In genomic region chr6:100676461-100676860, GRCm38 (mm10) we compare ENCODE assay signal across 35 mouse cellular contexts. TPM values are rescaled to one million over a fixed set of nuclear protein-coding genes. Genes with fewer than 3 reads are reported as not detected.
"Had no signal": no experiment of that assay in that cellular context is flagged by ENCODE, and none has a peak within 500 bp of the region (broad histone marks: within the 10 kb centered on the region; RNA-seq: fewer than 3 reads in every experiment).

No protein-coding gene starts in this region.

- H3K4me1 ChIP-seq: neural tube, embryonic 12.5 days had no signal

- H3K9ac ChIP-seq: limb, embryonic 12.5 days; limb, embryonic 13.5 days; limb, embryonic 15.5 days; liver, embryonic 12.5 days; liver, embryonic 13.5 days; liver, embryonic 14.5 days; liver, embryonic 15.5 days; liver, postnatal 0 days; lung, embryonic 14.5 days; lung, embryonic 15.5 days; midbrain, embryonic 12.5 days; midbrain, embryonic 13.5 days; midbrain, embryonic 15.5 days; neural tube, embryonic 12.5 days had no signal

- H3K4me3 ChIP-seq: left cerebral cortex, adult 2 months; limb, embryonic 12.5 days; limb, embryonic 13.5 days; limb, embryonic 15.5 days; liver, embryonic 12.5 days; liver, embryonic 13.5 days; liver, embryonic 15.5 days; lung, embryonic 15.5 days; megakaryocyte, embryonic 14.5 days; midbrain, embryonic 10.5 days; midbrain, embryonic 12.5 days; midbrain, embryonic 13.5 days; midbrain, embryonic 15.5 days; myocyte; neural tube, embryonic 12.5 days had no signal

- H3K9me3 ChIP-seq: limb, embryonic 12.5 days; limb, embryonic 13.5 days; limb, embryonic 15.5 days; liver, embryonic 12.5 days; liver, embryonic 13.5 days; liver, embryonic 15.5 days; lung, embryonic 15.5 days; megakaryocyte, embryonic 14.5 days; midbrain, embryonic 10.5 days; midbrain, embryonic 12.5 days; midbrain, embryonic 13.5 days; midbrain, embryonic 15.5 days; neural tube, embryonic 12.5 days had no signal

- H3K27ac ChIP-seq: left cerebral cortex, adult 2 months; limb, embryonic 12.5 days; limb, embryonic 13.5 days; limb, embryonic 15.5 days; liver, embryonic 12.5 days; liver, embryonic 13.5 days; liver, embryonic 14.5 days; liver, embryonic 15.5 days; lung, embryonic 15.5 days; macrophage; midbrain, embryonic 10.5 days; midbrain, embryonic 12.5 days; midbrain, embryonic 13.5 days; midbrain, embryonic 15.5 days; neural tube, embryonic 12.5 days had no signal

- ATAC-seq: liver, embryonic 12.5 days; liver, postnatal 0 days; lung, postnatal 0 days; midbrain, embryonic 13.5 days; midbrain, embryonic 15.5 days; midbrain, embryonic 16.5 days had no signal

- H3K27me3 ChIP-seq: liver, embryonic 12.5 days; liver, embryonic 13.5 days; liver, embryonic 15.5 days; lung, embryonic 15.5 days; megakaryocyte, embryonic 14.5 days; midbrain, embryonic 15.5 days; neural tube, embryonic 12.5 days had no signal

- DNase-seq: left cerebral cortex, postnatal 4 days; liver; liver, embryonic 13.5 days; liver, postnatal 0 days; lung, adult 18-20 months; lung, adult 2 months; lung, embryonic 14.5 days; lung, postnatal 10 days; lung, postnatal 14 days; lung, postnatal 36 days; lung, postnatal 4 days had no signal

- H3K36me3 ChIP-seq: limb, embryonic 12.5 days; limb, embryonic 13.5 days; limb, embryonic 15.5 days; liver, embryonic 12.5 days; liver, embryonic 13.5 days; liver, embryonic 15.5 days; lung, embryonic 15.5 days; midbrain, embryonic 10.5 days; midbrain, embryonic 12.5 days; midbrain, embryonic 13.5 days; midbrain, embryonic 15.5 days; neural tube, embryonic 12.5 days had no signal

- H3K4me2 ChIP-seq: limb, embryonic 12.5 days; limb, embryonic 13.5 days; limb, embryonic 15.5 days; liver, embryonic 11.5 days; liver, embryonic 12.5 days; liver, embryonic 13.5 days; liver, embryonic 15.5 days; lung, embryonic 14.5 days; lung, embryonic 15.5 days; midbrain, embryonic 12.5 days; midbrain, embryonic 13.5 days; midbrain, embryonic 15.5 days; neural tube, embryonic 12.5 days had no signal

RNA-seq across cellular contexts. Expression of gene Gxylt2, which starts 28.1 kb away (rescaled TPM):
- total RNA-seq: megakaryocyte progenitor cell, adult 5-6 weeks; megakaryocyte, adult 5-6 weeks; megakaryocyte-erythroid progenitor cell, adult 5-6 weeks; monocyte, adult 5-6 weeks had no signal
- polyA plus RNA-seq: liver, adult 2 months; macrophage had no signal
